Mouse (Mus musculus) liver, embryonic 16.5 days (tissue): ENCODE measurements around the gene Rab34. TPM values are rescaled to one million over a fixed set of nuclear protein-coding genes. Genes with fewer than 3 reads are reported as not detected.

Source experiments
- ATAC-seq: fragments of 200-750 bp; cut with Nextera tagmentation; 2 replicates; pipeline ENCODE4 v1.8.0; 2017; ENCODE audit warnings: low read depth, mild to moderate bottlenecking, moderate number of reproducible peaks, moderate library complexity
- H3K27ac ChIP-seq: fragments of 300-500 bp; sonication (generic); 2 replicates; pipeline ENCODE4 v1.5.1; 2014; ENCODE audit warnings: mild to moderate bottlenecking, low read length
- H3K27me3 ChIP-seq: fragments of 300-500 bp; sonication (generic); 2 replicates; pipeline ENCODE4 v1.6.1; 2014; ENCODE audit warnings: low read depth, low read length, mixed read lengths; ENCODE audit not compliant: control insufficient read depth, insufficient read depth
- H3K36me3 ChIP-seq: fragments of 300-500 bp; sonication (generic); 2 replicates; pipeline ENCODE4 v1.6.1; 2014; ENCODE audit warnings: mild to moderate bottlenecking; ENCODE audit not compliant: control insufficient read depth, insufficient read depth
- H3K4me1 ChIP-seq: fragments of 300-500 bp; sonication (generic); 2 replicates; pipeline ENCODE4 v1.6.1; 2014; ENCODE audit warnings: low read depth, low read length, mixed read lengths; ENCODE audit not compliant: control insufficient read depth
- H3K4me2 ChIP-seq: fragments of 300-500 bp; sonication (generic); 2 replicates; pipeline ENCODE4 v1.6.1; 2014; ENCODE audit warnings: low read depth, low read length, mixed read lengths
- H3K4me3 ChIP-seq: fragments of 300-500 bp; sonication (generic); 2 replicates; pipeline ENCODE4 v1.5.1; 2014; ENCODE audit warnings: low read depth, mild to moderate bottlenecking, low read length
- H3K9ac ChIP-seq: fragments of 300-500 bp; sonication (generic); 2 replicates; pipeline ENCODE4 v1.6.1; 2014; ENCODE audit warnings: low read depth, low read length
- H3K9me3 ChIP-seq: fragments of 300-500 bp; sonication (generic); replicated peaks from 2 replicates; pipeline ENCODE4 v1.6.1; 2016; ENCODE audit warnings: low read length; ENCODE audit not compliant: control insufficient read depth
- WGBS: fragments of 180-500 bp; shearing (Covaris S2); extraction: QIAGEN DNeasy Blood & Tissue Kit; methylation state at CpG from one replicate; pipeline ENCODE4 v1.1.7; 2014; ENCODE audit not compliant: insufficient replicate concordance; 5-methylcytosine and 5-hydroxymethylcytosine counted together
- polyA plus RNA-seq: library from polyadenylated mRNA; unstranded; fragments of >200 nt; fragmentation: Nextera tagmentation; extraction: Ambion mirVana; gene quantifications from 2 replicates; pipeline ENCODE4 v1.2.1, GENCODE M21; 2015

The Rab34 gene
- polyA plus RNA-seq, 1 experiment from 2014 or later: 16.2 TPM

DNA sequence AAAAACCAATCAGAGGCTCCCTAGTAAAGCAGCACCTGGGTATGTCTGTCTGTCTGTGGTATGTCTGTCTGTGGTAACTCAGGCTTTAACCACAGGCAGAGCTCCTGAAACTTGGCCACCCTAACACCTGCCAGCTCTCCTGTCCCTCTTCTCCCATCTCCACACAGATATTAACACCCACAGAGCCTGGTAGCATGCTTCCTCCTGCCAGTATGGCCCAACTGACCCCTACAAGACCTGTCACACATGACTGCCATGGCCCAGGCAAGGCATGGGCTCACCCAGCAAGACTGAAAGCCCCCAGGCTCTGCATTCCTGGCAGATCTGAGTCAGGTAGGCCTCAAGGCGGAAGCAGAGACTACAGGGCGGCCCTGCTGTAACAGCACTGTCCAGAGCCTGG, 25.2 kb upstream of the Rab34 start:
- Histone ChIP-seq H3K27ac (peak overlapping the region; percentile 87; the same call in 1 of the 2 replicates), H3K27me3 (no peaks in the 10 kb centered on the region), H3K4me1 (peaks cover 68% of the 10 kb centered on the region), H3K4me3 (peak overlapping the region; percentile 96), H3K4me2 (peak overlapping the region; percentile 100), H3K9me3 (no peaks in the 10 kb centered on the region), H3K36me3 (peaks cover 34% of the 10 kb centered on the region), H3K9ac (peak overlapping the region; percentile 98)
- 90% methylated on average over 2 of the region's 2 CpGs for WGBS
- no peak for ATAC-seq

DNA sequence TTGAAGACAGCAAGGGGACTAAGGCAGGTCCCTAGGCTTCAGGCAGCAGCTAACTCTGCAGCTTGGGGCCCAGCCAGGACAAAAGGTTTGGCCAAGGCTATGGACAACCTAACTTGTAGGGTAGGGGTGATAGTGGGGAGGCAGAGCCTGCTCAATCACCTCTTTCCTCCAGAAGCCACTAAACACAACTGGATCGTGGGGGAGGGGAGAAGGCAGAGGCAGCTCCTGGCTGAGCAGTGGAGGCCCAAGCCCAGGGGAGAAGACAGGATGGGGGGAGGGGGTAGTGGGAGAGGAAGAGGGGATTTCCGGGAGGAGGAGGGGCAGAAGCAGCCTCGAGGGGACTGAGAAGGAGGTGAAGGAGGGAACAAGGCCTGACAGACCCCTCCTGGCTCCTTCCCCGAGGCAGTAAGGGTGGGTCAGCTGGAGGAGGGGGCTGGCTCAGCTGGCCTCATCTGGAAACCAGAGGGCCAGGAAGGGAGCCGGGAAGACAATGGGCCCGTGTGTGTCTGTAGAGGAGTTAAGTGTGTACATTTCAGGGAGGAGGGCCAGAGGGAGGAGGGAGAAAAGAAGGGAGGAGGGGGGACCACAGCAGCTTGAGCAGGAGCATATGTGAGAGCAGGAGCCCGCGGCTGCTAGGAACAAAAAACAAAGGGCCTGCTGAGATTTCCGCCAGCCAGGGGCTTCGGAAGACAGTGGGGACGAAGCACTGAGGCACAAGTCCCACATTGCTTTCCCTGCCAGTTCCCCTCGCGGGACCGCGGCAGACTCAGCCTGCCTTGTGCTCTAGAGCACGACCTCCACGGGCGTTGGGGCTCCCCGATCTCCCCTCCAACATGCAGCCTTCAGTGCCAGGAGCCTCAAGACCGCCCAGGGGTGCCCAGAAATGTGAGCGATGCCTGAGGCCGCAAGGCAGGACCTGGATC, 24.3 kb upstream of the Rab34 start:
- Histone ChIP-seq H3K4me2 (peak overlapping the region; percentile 100), H3K36me3 (peaks cover 26% of the 10 kb centered on the region), H3K27ac (peak overlapping the region; percentile 87), H3K4me1 (peaks cover 76% of the 10 kb centered on the region), H3K9me3 (no peaks in the 10 kb centered on the region), H3K27me3 (no peaks in the 10 kb centered on the region), H3K4me3 (peak overlapping the region; percentile 96), H3K9ac (peak overlapping the region; percentile 98)
- no peak for ATAC-seq
- under 1% methylated on average over 22 of the region's 22 CpGs for WGBS

DNA sequence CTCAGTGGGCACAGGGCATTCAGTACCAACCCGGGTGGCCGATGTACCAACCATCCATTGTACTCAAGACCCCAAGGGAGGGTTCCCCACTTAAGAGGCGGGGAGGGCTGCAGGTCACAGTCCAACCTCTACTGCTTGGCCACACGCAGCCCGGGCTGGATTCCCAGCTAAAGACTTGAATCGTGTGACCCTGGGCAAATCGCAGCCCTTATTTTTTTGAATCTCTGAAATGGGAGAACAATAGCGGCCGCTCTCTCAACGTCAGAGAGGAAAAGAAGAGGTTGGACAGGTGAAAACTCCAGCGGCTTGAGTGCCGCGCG, 23.7 kb upstream of the Rab34 start:
- Histone ChIP-seq H3K4me3 (peak overlapping the region; percentile 96), H3K4me1 (peaks cover 77% of the 10 kb centered on the region), H3K36me3 (peaks cover 23% of the 10 kb centered on the region), H3K27me3 (no peaks in the 10 kb centered on the region), H3K9me3 (no peaks in the 10 kb centered on the region), H3K27ac (peak overlapping the region; percentile 87), H3K9ac (peak overlapping the region; percentile 98), H3K4me2 (peak overlapping the region; percentile 100)
- no peak for ATAC-seq
- under 1% methylated on average over 14 of the region's 14 CpGs for WGBS

- H3K9me3 ChIP-seq: no peaks in the 10 kb centered on the region
- H3K4me2 ChIP-seq: peak within 1 kb of the TSS; percentile 100
- H3K27me3 ChIP-seq: no peaks in the 10 kb centered on the region
- under 1% methylated on average over 75 of the region's 78 CpGs for WGBS
- H3K9ac ChIP-seq: peak within 1 kb of the TSS; percentile 98
- H3K36me3 ChIP-seq: peaks cover 17% of the 10 kb centered on the region
- peak within 1 kb of the TSS; percentile 96 for H3K4me3 ChIP-seq
- H3K27ac ChIP-seq: peak within 1 kb of the TSS; percentile 89
- peak; percentile 85 for ATAC-seq
- H3K4me1 ChIP-seq: peaks cover 79% of the 10 kb centered on the region
These were observed 23.1 kb upstream of the Rab34 start, which contains the start of gene Traf4 for GRCm38 (mm10) chr11:78164924-78165760. TSS of gene Traf4 (minus strand) at chr11:78165589.

DNA sequence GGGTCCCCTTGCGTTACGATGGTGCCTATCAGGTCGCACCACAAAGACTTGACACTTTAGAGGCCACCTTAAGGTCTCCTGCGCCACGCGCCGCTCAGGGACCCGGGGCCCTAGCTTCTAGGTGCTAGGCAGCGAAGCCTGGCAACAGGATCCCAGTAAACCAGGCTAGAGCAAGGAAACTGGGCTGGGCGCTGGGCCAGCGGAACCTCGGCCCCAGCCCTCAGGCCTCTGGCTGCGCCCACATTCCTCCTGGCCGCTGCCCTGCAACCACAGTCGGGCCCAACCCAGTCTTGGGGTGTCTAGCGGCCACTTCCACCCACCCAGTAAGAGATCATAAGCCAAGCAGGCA, 22.5 kb upstream of the Rab34 start:
- H3K4me1 ChIP-seq: peaks cover 84% of the 10 kb centered on the region
- WGBS: 3% methylated on average over 16 of the region's 16 CpGs

GRCm38 (mm10) chr11:78166161-78166560, 22.1 kb upstream of the Rab34 start:
- no peak for ATAC-seq
- H3K4me1 ChIP-seq: peaks cover 83% of the 10 kb centered on the region

More for the DNA sequence above, 22.5 kb upstream of the Rab34 start:
- ATAC-seq: peak; percentile 12
- Histone ChIP-seq H3K27ac (peak overlapping the region; percentile 89), H3K9me3 (no peaks in the 10 kb centered on the region), H3K9ac (peak overlapping the region; percentile 98), H3K4me3 (peak overlapping the region; percentile 96), H3K27me3 (no peaks in the 10 kb centered on the region), H3K4me2 (peak overlapping the region; percentile 100), H3K36me3 (peaks cover 11% of the 10 kb centered on the region)

DNA sequence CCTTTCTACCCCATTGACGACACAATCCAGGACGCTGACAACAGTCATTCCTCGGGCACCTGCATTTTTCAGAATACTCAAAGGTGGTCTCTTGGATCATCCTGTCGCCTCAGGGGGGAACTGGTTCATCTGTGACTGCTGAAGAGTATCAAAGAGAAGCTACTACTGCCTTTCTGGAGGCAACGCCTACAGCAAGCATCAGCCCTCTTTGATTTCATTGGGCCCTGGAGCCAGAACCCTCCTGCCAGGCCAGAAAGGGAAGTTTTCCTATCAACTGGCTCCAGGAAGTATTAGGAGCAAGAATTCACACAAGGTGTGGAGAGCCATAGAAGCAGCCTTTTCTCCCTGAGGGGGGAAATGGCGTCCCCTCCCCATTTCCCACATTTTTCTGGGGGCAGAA, 21.6 kb upstream of the Rab34 start:
- no peak overlapping the region for H3K9ac ChIP-seq
- peaks cover 4% of the 10 kb centered on the region; the same call in 1 of the 2 replicates for H3K36me3 ChIP-seq
- no peak for ATAC-seq
- H3K4me2 ChIP-seq: no peak overlapping the region
- no peak overlapping the region for H3K4me3 ChIP-seq
- no peaks in the 10 kb centered on the region for H3K9me3 ChIP-seq
- peaks cover 81% of the 10 kb centered on the region for H3K4me1 ChIP-seq
- WGBS: 63% methylated on average over 6 of the region's 6 CpGs
- H3K27me3 ChIP-seq: no peaks in the 10 kb centered on the region
- H3K27ac ChIP-seq: no peak overlapping the region

More at GRCm38 (mm10) chr11:78166161-78166560, 22.1 kb upstream of the Rab34 start:
- H3K36me3 ChIP-seq: peaks cover 7% of the 10 kb centered on the region
- H3K9me3 ChIP-seq: no peaks in the 10 kb centered on the region
- H3K27ac ChIP-seq: peak overlapping the region; percentile 89
- peak overlapping the region; percentile 96 for H3K4me3 ChIP-seq
- peak overlapping the region; percentile 98 for H3K9ac ChIP-seq
- WGBS: 54% methylated on average over 4 of the region's 4 CpGs
- H3K27me3 ChIP-seq: no peaks in the 10 kb centered on the region
- H3K4me2 ChIP-seq: peak overlapping the region; percentile 100

GRCm38 (mm10) chr11:78167257-78167959, 20.8 kb upstream of the Rab34 start:
- Histone ChIP-seq H3K36me3 (no peaks in the 10 kb centered on the region; the same call in 1 of the 2 replicates), H3K27ac (peak overlapping the region; percentile 91), H3K4me1 (peaks cover 82% of the 10 kb centered on the region), H3K9ac (peak overlapping the region; percentile 12), H3K27me3 (no peaks in the 10 kb centered on the region), H3K4me2 (0 out of 2 replicates have a peak overlapping the region, but pooled peaks have one; percentile 88), H3K4me3 (no peak overlapping the region), H3K9me3 (no peaks in the 10 kb centered on the region)
- 80% methylated on average over 14 of the region's 14 CpGs for WGBS
- no peak for ATAC-seq
